Mouse (Mus musculus) liver, postnatal 0 days (tissue): ENCODE data around the gene Slc5a10.

Experiments
- CTCF ChIP-seq: sonication (generic); IDR thresholded peaks from 2 replicates; pipeline ENCODE4 v1.5.1; 2016; ENCODE audit warnings: antibody characterized with exemption, low read depth
- EP300 ChIP-seq: IDR thresholded peaks from 2 replicates; pipeline ENCODE4 v1.6.1; 2016; ENCODE audit warnings: antibody characterized with exemption, low read depth, mild to moderate bottlenecking

GRCm38 (mm10) chr11:61757151-61757550 is 36.5 kb upstream of the Slc5a10 start:
- TF ChIP-seq CTCF, result no peak
- no peak for TF ChIP-seq EP300
